Mouse (Mus musculus): ENCODE results near the gene Dab1. TPM values are rescaled to one million over a fixed set of nuclear protein-coding genes. Genes with fewer than 3 reads are reported as not detected.

The Dab1 gene
- polyA plus RNA-seq, 1 experiment from 2014 or later = 105 TPM

DNA sequence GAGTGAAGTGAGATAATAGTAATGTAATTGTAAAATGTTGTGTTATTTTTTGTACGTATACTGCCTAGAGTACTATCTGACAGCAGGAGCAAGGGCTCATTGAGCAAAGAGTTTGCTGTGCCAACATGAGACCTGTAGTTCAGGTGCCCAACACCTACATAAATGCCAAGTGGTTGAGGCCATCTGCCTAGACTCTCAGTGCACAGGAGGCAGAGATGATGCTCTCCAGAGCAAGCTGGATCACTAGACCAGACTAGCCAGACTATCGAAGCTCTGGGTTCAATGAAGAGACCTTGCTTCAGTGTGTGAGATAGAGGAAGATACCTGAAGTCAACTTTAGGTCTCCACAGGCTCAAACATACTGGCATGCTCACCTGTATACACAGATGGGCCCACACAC, 799.2 kb downstream of the Dab1 start:
- Histone ChIP-seq H3K4me1 (peaks cover 5% of the 10 kb centered on the region), H3K27me3 (no peaks in the 10 kb centered on the region), H3K36me3 (ENCODE audit: poor library complexity, severe bottlenecking) (no peaks in the 10 kb centered on the region), H3K9me3 (replicated peaks) (no peaks in the 10 kb centered on the region), H3K27ac (no peak overlapping the region), H3K9ac (no peak overlapping the region), H3K4me3 (no peak overlapping the region), H3K4me2 (no peak overlapping the region)
- 96% methylated on average over 2 of the region's 2 CpGs for WGBS
- no peak for ATAC-seq

DNA sequence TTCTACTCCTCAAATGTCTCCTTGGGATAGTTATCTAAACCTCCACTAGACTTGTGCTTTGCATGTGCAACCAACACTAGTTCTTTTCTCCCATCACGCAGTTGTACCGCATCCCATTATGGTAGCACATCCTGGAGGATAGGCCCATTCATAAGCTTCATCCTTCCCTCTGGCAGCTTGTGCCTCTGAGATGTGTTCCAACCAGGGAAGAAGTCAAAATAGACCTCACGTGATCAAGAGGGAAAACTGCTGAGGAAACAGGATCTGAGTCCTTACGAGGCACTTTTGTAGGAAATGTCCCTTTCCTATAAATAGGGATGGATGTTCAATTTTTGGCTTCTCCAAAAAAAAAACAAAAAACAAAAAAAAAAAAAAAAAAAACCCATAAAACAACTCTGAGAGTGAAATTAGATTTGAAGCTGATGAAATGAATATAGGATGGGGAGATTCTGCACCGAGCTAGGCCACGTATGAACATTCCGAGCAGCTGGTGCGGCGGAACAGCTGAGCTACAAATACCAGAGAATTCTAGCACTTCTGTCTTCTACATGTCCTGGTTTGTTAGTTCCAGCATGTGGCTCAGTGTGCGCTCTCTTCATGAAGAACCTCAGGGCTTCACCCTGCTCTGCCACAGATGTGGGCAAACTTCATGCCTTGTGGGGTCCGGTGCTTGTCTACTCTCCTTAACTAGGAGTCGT, 802.0 kb downstream of the Dab1 start:
- H3K27me3 ChIP-seq = no peaks in the 10 kb centered on the region
- no peaks in the 10 kb centered on the region for H3K9me3 ChIP-seq (replicated peaks)
- H3K36me3 ChIP-seq (ENCODE audit: poor library complexity, severe bottlenecking) = no peaks in the 10 kb centered on the region
- no peak overlapping the region for H3K27ac ChIP-seq
- no peak overlapping the region for H3K9ac ChIP-seq
- no peak overlapping the region for H3K4me2 ChIP-seq
- H3K4me3 ChIP-seq = no peak overlapping the region
- no peaks in the 10 kb centered on the region for H3K4me1 ChIP-seq
- WGBS = 97% methylated on average over 12 of the region's 12 CpGs
- ATAC-seq = no peak

DNA sequence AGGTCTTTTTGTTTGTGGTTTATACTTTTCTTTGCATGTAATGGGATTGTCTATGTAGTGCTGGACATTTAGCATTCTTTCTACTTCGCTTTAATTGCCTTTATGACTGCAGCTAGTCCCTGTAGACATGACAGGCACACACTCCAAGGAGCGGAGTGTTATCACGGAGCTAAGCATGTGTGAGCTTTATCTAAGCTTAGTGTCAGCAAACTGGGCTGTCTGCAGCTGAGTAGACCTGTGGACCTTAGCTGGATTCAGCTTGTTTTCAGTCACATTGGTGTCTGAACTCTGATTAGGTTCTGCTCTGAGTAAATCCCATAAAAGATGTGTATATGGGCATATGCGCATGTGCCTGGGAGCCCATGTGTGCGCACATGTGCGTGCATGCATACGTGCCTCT, 810.0 kb downstream of the Dab1 start:
- Histone ChIP-seq H3K27ac (no peak overlapping the region), H3K27me3 (no peaks in the 10 kb centered on the region), H3K9me3 (replicated peaks) (no peaks in the 10 kb centered on the region), H3K4me3 (no peak overlapping the region), H3K9ac (no peak overlapping the region), H3K4me1 (peaks cover 26% of the 10 kb centered on the region), H3K4me2 (no peak overlapping the region), H3K36me3 (ENCODE audit: poor library complexity, severe bottlenecking) (no peaks in the 10 kb centered on the region)
- ATAC-seq = no peak
- 96% methylated on average over 7 of the region's 7 CpGs for WGBS

DNA sequence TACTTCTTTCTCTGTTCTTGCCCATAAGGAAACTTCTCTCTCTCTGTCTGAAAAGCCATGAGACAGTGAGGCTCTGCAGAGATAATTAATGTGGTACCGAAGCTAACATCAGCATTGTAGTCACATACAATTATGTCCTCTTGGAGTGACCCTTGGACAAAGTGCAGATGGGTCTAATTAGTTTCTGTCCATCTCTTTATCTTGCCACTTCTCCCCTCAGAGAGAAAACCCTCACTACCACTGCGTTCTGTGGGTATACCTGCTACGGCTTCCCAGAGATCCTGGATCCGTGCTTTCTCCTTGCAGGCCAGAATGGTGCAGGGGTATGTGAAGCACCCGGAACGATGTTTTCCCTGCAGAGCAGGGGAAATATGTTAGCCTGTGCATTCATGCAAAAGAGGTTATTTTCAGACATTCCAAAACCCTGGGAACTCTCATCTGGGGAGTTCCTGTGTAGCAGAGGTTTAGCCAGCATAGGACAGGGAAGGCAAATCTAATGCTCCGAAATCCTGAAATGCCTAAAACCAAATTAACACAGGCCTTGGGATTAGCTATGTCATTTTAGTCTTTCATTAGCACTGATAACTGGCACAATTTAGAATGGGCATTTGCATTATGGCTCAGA, 812.2 kb downstream of the Dab1 start:
- H3K4me3 ChIP-seq = no peak overlapping the region
- no peak overlapping the region for H3K4me2 ChIP-seq
- no peaks in the 10 kb centered on the region for H3K36me3 ChIP-seq (ENCODE audit: poor library complexity, severe bottlenecking)
- H3K9ac ChIP-seq = no peak overlapping the region
- no peak for ATAC-seq
- 53% methylated on average over 7 of the region's 7 CpGs for whole genome bisulfite sequencing
- no peaks in the 10 kb centered on the region for H3K27me3 ChIP-seq
- peaks cover 30% of the 10 kb centered on the region for H3K4me1 ChIP-seq
- H3K27ac ChIP-seq = no peak overlapping the region; the same call in 1 of the 2 replicates
- H3K9me3 ChIP-seq (replicated peaks) = no peaks in the 10 kb centered on the region

DNA sequence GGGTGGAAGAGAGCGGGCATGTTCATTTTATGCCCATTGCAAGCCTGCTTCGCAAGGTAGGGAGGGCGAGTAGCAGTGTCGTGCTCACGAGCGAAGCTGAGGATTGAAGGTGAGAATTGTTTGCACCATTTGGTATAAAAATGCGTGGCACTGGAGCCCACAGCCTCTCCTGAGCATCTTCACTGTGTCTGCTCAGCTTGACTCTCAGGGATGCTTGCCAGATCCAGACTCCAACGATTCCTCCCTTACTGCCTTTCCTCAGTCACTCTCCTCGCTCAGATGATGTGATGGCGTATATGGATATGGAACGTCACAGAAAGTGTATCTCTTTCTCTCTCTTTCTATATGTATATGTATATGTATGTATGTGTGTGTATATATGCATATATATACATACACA, 813.0 kb downstream of the Dab1 start:
- peaks cover 35% of the 10 kb centered on the region for H3K4me1 ChIP-seq
- no peak overlapping the region for H3K4me3 ChIP-seq
- ATAC-seq = no peak
- H3K4me2 ChIP-seq = no peak overlapping the region
- H3K27me3 ChIP-seq = no peaks in the 10 kb centered on the region
- H3K36me3 ChIP-seq (ENCODE audit: poor library complexity, severe bottlenecking) = no peaks in the 10 kb centered on the region
- H3K27ac ChIP-seq = no peak overlapping the region
- WGBS = 87% methylated on average over 11 of the region's 11 CpGs
- no peak overlapping the region for H3K9ac ChIP-seq
- H3K9me3 ChIP-seq (replicated peaks) = no peaks in the 10 kb centered on the region

GRCm38 (mm10) chr4:104435736-104436135, 816.6 kb downstream of the Dab1 start:
- no peak for ATAC-seq
- Histone ChIP-seq H3K36me3 (ENCODE audit: poor library complexity, severe bottlenecking) (no peaks in the 10 kb centered on the region), H3K27ac (no peak overlapping the region), H3K9me3 (replicated peaks) (no peaks in the 10 kb centered on the region), H3K4me1 (peaks cover 32% of the 10 kb centered on the region), H3K27me3 (no peaks in the 10 kb centered on the region), H3K4me3 (no peak overlapping the region), H3K4me2 (no peak overlapping the region), H3K9ac (no peak overlapping the region)
- 87% methylated on average over 5 of the region's 5 CpGs for WGBS

DNA sequence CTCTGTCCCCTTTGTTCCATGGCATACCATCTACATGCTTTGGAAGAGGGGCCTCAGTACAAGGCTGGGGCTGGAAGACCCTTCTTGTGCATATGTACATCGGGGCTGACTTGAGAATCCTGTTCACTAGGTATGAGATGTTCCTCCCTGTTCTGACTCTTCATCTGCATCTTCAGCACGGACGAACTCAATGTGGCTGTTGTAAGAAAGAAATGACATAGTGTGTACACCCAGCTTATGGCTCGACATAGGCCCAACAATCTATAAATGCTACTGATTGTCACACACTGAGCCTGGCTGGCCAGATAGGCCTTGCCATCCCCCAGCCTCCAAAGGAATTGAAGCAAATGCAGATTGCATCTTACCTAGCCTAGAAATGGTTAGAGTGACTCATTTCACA, 817.3 kb downstream of the Dab1 start:
- peaks cover 31% of the 10 kb centered on the region for H3K4me1 ChIP-seq
- no peaks in the 10 kb centered on the region for H3K9me3 ChIP-seq (replicated peaks)
- no peaks in the 10 kb centered on the region for H3K27me3 ChIP-seq
- no peaks in the 10 kb centered on the region for H3K36me3 ChIP-seq (ENCODE audit: poor library complexity, severe bottlenecking)
- H3K4me2 ChIP-seq = no peak overlapping the region
- H3K9ac ChIP-seq = no peak overlapping the region
- no peak for ATAC-seq
- 92% methylated on average over 4 of the region's 4 CpGs for WGBS
- no peak overlapping the region for H3K27ac ChIP-seq
- no peak overlapping the region for H3K4me3 ChIP-seq

DNA sequence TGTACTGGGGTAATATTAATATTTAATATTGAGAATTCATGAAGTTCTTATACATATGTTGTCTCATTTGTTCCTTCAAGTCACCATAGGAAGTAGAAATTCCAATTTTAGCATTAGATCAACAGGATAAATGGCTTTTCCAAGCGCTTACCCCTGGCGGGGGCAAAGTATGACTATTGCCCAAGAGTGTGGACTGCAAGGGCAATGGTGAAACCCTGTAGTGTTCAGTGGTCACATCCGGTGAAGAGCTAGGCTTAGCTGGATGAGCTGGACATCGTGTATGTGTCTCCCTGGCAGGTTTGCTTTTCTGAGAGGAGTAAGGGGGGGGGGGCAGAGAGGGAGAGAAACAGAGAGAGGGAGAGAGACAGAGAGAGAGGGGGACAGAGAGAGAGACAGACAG, 819.6 kb downstream of the Dab1 start:
- no peaks in the 10 kb centered on the region for H3K9me3 ChIP-seq (replicated peaks)
- H3K9ac ChIP-seq = no peak overlapping the region
- WGBS = 94% methylated on average over 4 of the region's 4 CpGs
- no peaks in the 10 kb centered on the region for H3K27me3 ChIP-seq
- ATAC-seq = no peak
- H3K4me1 ChIP-seq = peaks cover 37% of the 10 kb centered on the region
- H3K27ac ChIP-seq = no peak overlapping the region
- H3K4me3 ChIP-seq = no peak overlapping the region
- H3K36me3 ChIP-seq (ENCODE audit: poor library complexity, severe bottlenecking) = no peaks in the 10 kb centered on the region
- no peak overlapping the region for H3K4me2 ChIP-seq

- Histone ChIP-seq H3K27ac (no peak overlapping the region), H3K4me1 (peaks cover 41% of the 10 kb centered on the region), H3K36me3 (ENCODE audit: poor library complexity, severe bottlenecking) (no peaks in the 10 kb centered on the region), H3K4me3 (no peak overlapping the region), H3K9ac (no peak overlapping the region), H3K9me3 (replicated peaks) (no peaks in the 10 kb centered on the region), H3K4me2 (no peak overlapping the region), H3K27me3 (no peaks in the 10 kb centered on the region)
- 80% methylated on average over 3 of the region's 3 CpGs for WGBS
- ATAC-seq = peak; percentile 60
These were observed 820.5 kb downstream of the Dab1 start for GRCm38 (mm10) chr4:104439641-104440040.

- ATAC-seq = 0 out of 2 replicates have a peak, but pooled peaks have one; percentile 21
- 51% methylated on average over 10 of the region's 10 CpGs for WGBS
- no peaks in the 10 kb centered on the region for H3K27me3 ChIP-seq
- H3K9me3 ChIP-seq (replicated peaks) = no peaks in the 10 kb centered on the region
- no peak overlapping the region for H3K27ac ChIP-seq
- peaks cover 35% of the 10 kb centered on the region for H3K4me1 ChIP-seq
- no peak overlapping the region for H3K4me2 ChIP-seq
- no peaks in the 10 kb centered on the region for H3K36me3 ChIP-seq (ENCODE audit: poor library complexity, severe bottlenecking)
- no peak overlapping the region for H3K4me3 ChIP-seq
- H3K9ac ChIP-seq = no peak overlapping the region
These were observed 824.0 kb downstream of the Dab1 start for GRCm38 (mm10) chr4:104442925-104443747.

DNA sequence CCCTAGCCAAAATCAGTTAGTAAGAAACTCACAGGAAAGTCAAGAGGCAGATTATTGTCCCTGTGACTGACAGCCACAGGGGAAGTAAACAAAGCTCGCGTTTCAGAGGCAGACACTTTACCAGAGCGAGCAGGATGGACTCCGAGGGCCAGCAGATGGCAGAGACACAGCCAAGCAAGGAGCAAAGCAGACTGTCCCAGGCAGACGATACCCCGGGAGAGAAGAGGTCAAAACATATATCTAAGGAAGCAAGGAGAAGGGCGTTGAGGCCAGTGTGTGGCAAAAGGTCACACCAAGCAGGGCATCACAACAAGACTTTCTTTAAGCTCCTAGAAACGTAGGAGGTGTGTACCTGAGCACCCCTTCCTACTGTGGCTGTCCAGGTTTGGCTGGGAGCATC, 824.6 kb downstream of the Dab1 start:
- Histone ChIP-seq H3K4me1 (peaks cover 35% of the 10 kb centered on the region), H3K27me3 (no peaks in the 10 kb centered on the region), H3K27ac (no peak overlapping the region), H3K4me3 (no peak overlapping the region), H3K9ac (no peak overlapping the region), H3K36me3 (ENCODE audit: poor library complexity, severe bottlenecking) (peaks cover 1% of the 10 kb centered on the region; the same call in 1 of the 2 replicates), H3K9me3 (replicated peaks) (no peaks in the 10 kb centered on the region), H3K4me2 (no peak overlapping the region)
- 44% methylated on average over 8 of the region's 8 CpGs for WGBS
- ATAC-seq = no peak

GRCm38 (mm10) chr4:104444985-104445384, 825.8 kb downstream of the Dab1 start:
- WGBS = 79% methylated on average over 2 of the region's 2 CpGs
- no peak overlapping the region for H3K4me2 ChIP-seq

More at GRCm38 (mm10) chr4:104444985-104445384, 825.8 kb downstream of the Dab1 start:
- Histone ChIP-seq H3K4me1 (peaks cover 36% of the 10 kb centered on the region), H3K4me3 (no peak overlapping the region), H3K27me3 (no peaks in the 10 kb centered on the region), H3K9me3 (replicated peaks) (no peaks in the 10 kb centered on the region), H3K27ac (no peak overlapping the region), H3K9ac (no peak overlapping the region), H3K36me3 (ENCODE audit: poor library complexity, severe bottlenecking) (peaks cover 7% of the 10 kb centered on the region; the same call in 1 of the 2 replicates)
- ATAC-seq = no peak

All from forebrain, embryonic 13.5 days (tissue).